Mouse (Mus musculus) right cerebral cortex, postnatal 10 days (tissue): ENCODE measurements around the gene Nuak2.

Experiments used
- DNase-seq, 2 experiments: peaks; one replicate each; pipeline ENCODE4 v3.0.0; 2021; ENCODE audit warnings: low spot score in 2 of 2

The Nuak2 gene

GRCm38 (mm10) chr1:132298801-132299464, 17.0 kb upstream of the Nuak2 start:
- peak; percentile 56 to 57 for DNase-seq

GRCm38 (mm10) chr1:132299744-132300143, 16.2 kb upstream of the Nuak2 start:
- DNase-seq: no peak

- DNase-seq: no peak
Observed at GRCm38 (mm10) chr1:132301242-132301641, 14.7 kb upstream of the Nuak2 start.

- DNase-seq: no peak
Observed at GRCm38 (mm10) chr1:132302341-132302866, 13.5 kb upstream of the Nuak2 start.

GRCm38 (mm10) chr1:132304618-132305214, 11.2 kb upstream of the Nuak2 start:
- no peak for DNase-seq

- DNase-seq: peak in 1 of 2 experiments; percentile 67
Observed at GRCm38 (mm10) chr1:132306160-132306559, 9.8 kb upstream of the Nuak2 start.

GRCm38 (mm10) chr1:132306808-132307207, 9.1 kb upstream of the Nuak2 start:
- DNase-seq: no peak

GRCm38 (mm10) chr1:132307962-132308361, 8.0 kb upstream of the Nuak2 start:
- no peak for DNase-seq

- no peak for DNase-seq
Observed at GRCm38 (mm10) chr1:132308674-132309073, 7.3 kb upstream of the Nuak2 start.

- DNase-seq: no peak
Observed at GRCm38 (mm10) chr1:132310754-132311153, 5.2 kb upstream of the Nuak2 start.

- DNase-seq: no peak
Observed at GRCm38 (mm10) chr1:132311174-132311859, 4.6 kb upstream of the Nuak2 start.

GRCm38 (mm10) chr1:132312043-132312442, 3.9 kb upstream of the Nuak2 start:
- no peak for DNase-seq

- DNase-seq: peak in 1 of 2 experiments; percentile 69
Observed at GRCm38 (mm10) chr1:132312703-132313102, 3.2 kb upstream of the Nuak2 start.

GRCm38 (mm10) chr1:132316625-132316994, 684 bp downstream of the Nuak2 start:
- no peak for DNase-seq

- no peak for DNase-seq
Observed at GRCm38 (mm10) chr1:132317413-132317812, 1.5 kb downstream of the Nuak2 start.

- no peak for DNase-seq
Observed at GRCm38 (mm10) chr1:132317894-132318863, 2.3 kb downstream of the Nuak2 start.

GRCm38 (mm10) chr1:132319242-132319641, 3.3 kb downstream of the Nuak2 start:
- peak; percentile 65 to 71 for DNase-seq

- no peak for DNase-seq
Observed at GRCm38 (mm10) chr1:132321821-132322580, 6.1 kb downstream of the Nuak2 start.

- DNase-seq: peak in 1 of 2 experiments; percentile 42
Observed at GRCm38 (mm10) chr1:132322711-132323542, 7.0 kb downstream of the Nuak2 start.

- no peak for DNase-seq
Observed at GRCm38 (mm10) chr1:132326777-132327176, 10.9 kb downstream of the Nuak2 start.
